Mouse (Mus musculus) intestine, embryonic 15.5 days (tissue): ENCODE data around the gene Nsmf. TPM values are rescaled to one million over a fixed set of nuclear protein-coding genes. Genes with fewer than 3 reads are reported as not detected.

Source experiments
- ATAC-seq: fragments of 200-750 bp; cut with Nextera tagmentation; 2 replicates; pipeline ENCODE4 v1.8.0; 2017; ENCODE audit warnings: moderate TSS enrichment, moderate library complexity
- H3K27ac ChIP-seq: fragments of 300-500 bp; sonication (generic); 2 replicates; pipeline ENCODE4 v1.5.1; 2015; ENCODE audit warnings: mild to moderate bottlenecking, inconsistent platforms
- H3K27me3 ChIP-seq: fragments of 300-500 bp; sonication (generic); replicated peaks from 2 replicates; pipeline ENCODE4 v1.6.1; 2015; ENCODE audit warnings: inconsistent platforms
- H3K36me3 ChIP-seq: fragments of 300-500 bp; sonication (generic); 2 replicates; pipeline ENCODE4 v1.6.1; 2015; ENCODE audit warnings: inconsistent platforms
- H3K4me1 ChIP-seq: fragments of 300-500 bp; sonication (generic); replicated peaks from 2 replicates; pipeline ENCODE4 v1.6.1; 2015; ENCODE audit warnings: inconsistent platforms
- H3K4me2 ChIP-seq: fragments of 300-500 bp; sonication (generic); replicated peaks from 2 replicates; pipeline ENCODE4 v1.6.1; 2015; ENCODE audit warnings: mild to moderate bottlenecking, inconsistent platforms
- H3K4me3 ChIP-seq: fragments of 300-500 bp; sonication (generic); replicated peaks from 2 replicates; pipeline ENCODE4 v1.5.1; 2015; ENCODE audit warnings: inconsistent platforms
- H3K9ac ChIP-seq: fragments of 300-500 bp; sonication (generic); 2 replicates; pipeline ENCODE4 v1.6.1; 2015; ENCODE audit warnings: inconsistent platforms
- H3K9me3 ChIP-seq: fragments of 300-500 bp; sonication (generic); 2 replicates; pipeline ENCODE4 v1.6.1; 2016; ENCODE audit warnings: inconsistent platforms
- WGBS: fragments of 180-500 bp; shearing (Covaris S2); methylation state at CpG from one replicate; pipeline ENCODE4 v1.1.7; 2015; 5-methylcytosine and 5-hydroxymethylcytosine counted together
- polyA plus RNA-seq: library from polyadenylated mRNA; unstranded; fragments of >200 nt; fragmentation: Nextera tagmentation; extraction: Ambion mirVana; gene quantifications from 2 replicates; pipeline ENCODE4 v1.2.1, GENCODE M21; 2015

Nsmf gene
- polyA plus RNA-seq: 48.8 and 50.6 TPM in 2 replicates

- Histone ChIP-seq H3K36me3 (no peaks in the 10 kb centered on the region), H3K9ac (peak within 1 kb of the TSS; percentile 75), H3K4me3 (peak within 1 kb of the TSS; percentile 82), H3K27ac (no peak within 1 kb of the TSS), H3K27me3 (no peaks in the 10 kb centered on the region), H3K9me3 (no peaks in the 10 kb centered on the region), H3K4me2 (peak within 1 kb of the TSS; percentile 73), H3K4me1 (peaks cover 15% of the 10 kb centered on the region)
- 4% methylated on average over 47 of the region's 47 CpGs for WGBS
- peak; percentile 95 for ATAC-seq
Observed at GRCm38 (mm10) chr2:25054221-25055067, at the start of gene Nsmf. Gene Nsmf (plus strand): TSS chr2:25054355.

GRCm38 (mm10) chr2:25006767-25007166 lies 47.4 kb upstream of the Nsmf start:
- no peaks in the 10 kb centered on the region for H3K27me3 ChIP-seq
- H3K4me1 ChIP-seq: no peaks in the 10 kb centered on the region
- no peak overlapping the region for H3K9ac ChIP-seq
- no peak for ATAC-seq
- H3K27ac ChIP-seq: no peak overlapping the region
- WGBS: 80% methylated on average over 1 of the region's 1 CpGs
- no peaks in the 10 kb centered on the region for H3K36me3 ChIP-seq
- no peaks in the 10 kb centered on the region for H3K9me3 ChIP-seq
- H3K4me2 ChIP-seq: no peak overlapping the region
- no peak overlapping the region for H3K4me3 ChIP-seq

- Histone ChIP-seq H3K4me2 (no peak overlapping the region), H3K27ac (no peak overlapping the region), H3K9me3 (no peaks in the 10 kb centered on the region), H3K9ac (no peak overlapping the region), H3K4me1 (no peaks in the 10 kb centered on the region), H3K36me3 (no peaks in the 10 kb centered on the region), H3K4me3 (no peak overlapping the region), H3K27me3 (no peaks in the 10 kb centered on the region)
- no peak for ATAC-seq
Observed at GRCm38 (mm10) chr2:25008250-25008649, 45.9 kb upstream of the Nsmf start.

GRCm38 (mm10) chr2:25022678-25023077 lies 31.5 kb upstream of the Nsmf start:
- no peaks in the 10 kb centered on the region for H3K36me3 ChIP-seq
- WGBS: 95% methylated on average over 1 of the region's 1 CpGs
- H3K4me3 ChIP-seq: no peak overlapping the region
- H3K4me2 ChIP-seq: no peak overlapping the region
- no peaks in the 10 kb centered on the region for H3K27me3 ChIP-seq
- ATAC-seq: no peak
- H3K9me3 ChIP-seq: no peaks in the 10 kb centered on the region
- H3K9ac ChIP-seq: no peak overlapping the region
- H3K4me1 ChIP-seq: no peaks in the 10 kb centered on the region
- H3K27ac ChIP-seq: no peak overlapping the region

GRCm38 (mm10) chr2:25025109-25025508 lies 29.0 kb upstream of the Nsmf start:
- H3K9me3 ChIP-seq: no peaks in the 10 kb centered on the region
- WGBS: 87% methylated on average over 1 of the region's 1 CpGs
- no peak overlapping the region for H3K4me2 ChIP-seq
- no peak for ATAC-seq
- H3K36me3 ChIP-seq: no peaks in the 10 kb centered on the region
- no peak overlapping the region for H3K27ac ChIP-seq
- no peaks in the 10 kb centered on the region for H3K4me1 ChIP-seq
- no peaks in the 10 kb centered on the region for H3K27me3 ChIP-seq
- H3K4me3 ChIP-seq: no peak overlapping the region
- no peak overlapping the region for H3K9ac ChIP-seq

GRCm38 (mm10) chr2:25034994-25035393 lies 19.2 kb upstream of the Nsmf start:
- H3K4me2 ChIP-seq: no peak overlapping the region
- 95% methylated on average over 4 of the region's 4 CpGs for WGBS
- H3K4me1 ChIP-seq: no peaks in the 10 kb centered on the region
- ATAC-seq: no peak
- no peaks in the 10 kb centered on the region for H3K27me3 ChIP-seq
- H3K9me3 ChIP-seq: no peaks in the 10 kb centered on the region
- no peak overlapping the region for H3K4me3 ChIP-seq
- no peak overlapping the region for H3K9ac ChIP-seq
- H3K36me3 ChIP-seq: no peaks in the 10 kb centered on the region
- H3K27ac ChIP-seq: no peak overlapping the region

GRCm38 (mm10) chr2:25040089-25040488 lies 14.1 kb upstream of the Nsmf start:
- H3K9ac ChIP-seq: no peak overlapping the region

GRCm38 (mm10) chr2:25050921-25051320 lies 3.2 kb upstream of the Nsmf start:
- WGBS: 86% methylated on average over 7 of the region's 7 CpGs
- Histone ChIP-seq H3K9me3 (no peaks in the 10 kb centered on the region), H3K4me2 (no peak overlapping the region), H3K4me3 (no peak overlapping the region), H3K27ac (no peak overlapping the region), H3K9ac (no peak overlapping the region), H3K36me3 (no peaks in the 10 kb centered on the region), H3K27me3 (no peaks in the 10 kb centered on the region), H3K4me1 (peaks cover 14% of the 10 kb centered on the region)
- ATAC-seq: no peak

More at GRCm38 (mm10) chr2:25040089-25040488, 14.1 kb upstream of the Nsmf start:
- Histone ChIP-seq H3K36me3 (no peaks in the 10 kb centered on the region), H3K4me1 (no peaks in the 10 kb centered on the region), H3K27ac (no peak overlapping the region), H3K9me3 (no peaks in the 10 kb centered on the region), H3K27me3 (no peaks in the 10 kb centered on the region), H3K4me3 (no peak overlapping the region), H3K4me2 (no peak overlapping the region)
- 78% methylated on average over 5 of the region's 5 CpGs for WGBS
- ATAC-seq: no peak

- H3K4me1 ChIP-seq: peaks cover 15% of the 10 kb centered on the region
- no peak overlapping the region for H3K4me3 ChIP-seq
- ATAC-seq: no peak
- no peak overlapping the region for H3K4me2 ChIP-seq
- no peaks in the 10 kb centered on the region for H3K36me3 ChIP-seq
- WGBS: 83% methylated on average over 8 of the region's 8 CpGs
- H3K27me3 ChIP-seq: no peaks in the 10 kb centered on the region
- no peaks in the 10 kb centered on the region for H3K9me3 ChIP-seq
- no peak overlapping the region for H3K27ac ChIP-seq
- H3K9ac ChIP-seq: no peak overlapping the region
Observed at GRCm38 (mm10) chr2:25051450-25051849, 2.7 kb upstream of the Nsmf start.

- no peak overlapping the region for H3K4me2 ChIP-seq
- no peak overlapping the region for H3K9ac ChIP-seq
- WGBS: 88% methylated on average over 6 of the region's 6 CpGs
- H3K27me3 ChIP-seq: no peaks in the 10 kb centered on the region
- H3K4me1 ChIP-seq: peaks cover 15% of the 10 kb centered on the region
- no peaks in the 10 kb centered on the region for H3K9me3 ChIP-seq
- H3K27ac ChIP-seq: no peak overlapping the region
- H3K36me3 ChIP-seq: no peaks in the 10 kb centered on the region
- no peak overlapping the region for H3K4me3 ChIP-seq
- ATAC-seq: no peak
Observed at GRCm38 (mm10) chr2:25053101-25053500, 1.1 kb upstream of the Nsmf start.

GRCm38 (mm10) chr2:25055068-25055405 lies 882 bp downstream of the Nsmf start:
- no peaks in the 10 kb centered on the region for H3K9me3 ChIP-seq
- 57% methylated on average over 2 of the region's 2 CpGs for WGBS
- peak overlapping the region; percentile 75 for H3K9ac ChIP-seq
- H3K4me2 ChIP-seq: peak overlapping the region; percentile 73
- H3K27ac ChIP-seq: no peak overlapping the region
- no peaks in the 10 kb centered on the region for H3K27me3 ChIP-seq
- H3K4me3 ChIP-seq: peak overlapping the region; percentile 82
- H3K4me1 ChIP-seq: peaks cover 15% of the 10 kb centered on the region
- peak; percentile 22; the same call in 1 of the 2 replicates for ATAC-seq
- H3K36me3 ChIP-seq: 0 out of 2 replicates have a peak, but pooled peaks cover 5% of the 10 kb centered on the region

- 0 out of 2 replicates have a peak, but pooled peaks cover 5% of the 10 kb centered on the region for H3K36me3 ChIP-seq
- H3K4me2 ChIP-seq: peak overlapping the region; percentile 73
- 87% methylated on average over 21 of the region's 21 CpGs for WGBS
- H3K4me1 ChIP-seq: peaks cover 15% of the 10 kb centered on the region
- peak overlapping the region; percentile 82; the same call in 1 of the 2 replicates for H3K4me3 ChIP-seq
- no peaks in the 10 kb centered on the region for H3K27me3 ChIP-seq
- ATAC-seq: no peak
- peak overlapping the region; percentile 75; the same call in 1 of the 2 replicates for H3K9ac ChIP-seq
- no peak overlapping the region for H3K27ac ChIP-seq
- H3K9me3 ChIP-seq: no peaks in the 10 kb centered on the region
Observed at GRCm38 (mm10) chr2:25055409-25056155, 1.4 kb downstream of the Nsmf start.
